Mouse (Mus musculus): Measurements from ENCODE around the gene Olfr469.
A peak's percentile ranks its signal among the peaks of the same experiment; 100 is the strongest.
"Not testable (repeated sequence)": the region's sequence is repeated elsewhere in the genome, so short reads cannot be mapped to it uniquely, and the experiment has no call there.

The Olfr469 gene

GRCm38 (mm10) chr7:107825441-107825840 is at the start of gene Olfr469:
Olfr469 (minus strand) TSS chr7:107825541.
- not testable (repeated sequence) for DNase-seq (ENCODE audit: low read depth)

DNA sequence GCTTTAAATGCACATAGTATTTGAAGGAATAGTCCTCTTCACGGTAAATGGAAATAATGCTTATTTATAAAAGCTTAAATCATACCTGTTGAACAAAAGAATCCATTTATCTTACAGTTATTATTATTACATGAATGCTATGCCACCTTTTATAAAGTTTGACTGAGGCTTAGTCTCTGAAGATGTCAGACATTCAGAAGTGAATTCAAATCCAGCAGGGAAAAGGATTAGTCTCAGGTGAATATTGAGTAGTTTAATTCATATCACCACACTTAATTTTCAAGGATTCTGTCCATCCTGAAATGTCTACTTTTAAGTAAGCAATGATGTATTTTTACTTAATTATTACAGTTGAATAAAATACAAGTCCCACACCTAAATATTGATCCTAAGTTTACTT is 22.0 kb upstream of the Olfr469 start, which contains the start of gene Olfr470:
Gene Olfr470, minus strand, starts transcription at position 101 of the 400 bp plus-strand sequence.
- not testable (repeated sequence) for DNase-seq (ENCODE audit: low read depth)

GRCm38 (mm10) chr7:107841719-107842118 is 16.4 kb upstream of the Olfr469 start:
- no peak for DNase-seq (ENCODE audit: low read depth)

DNA sequence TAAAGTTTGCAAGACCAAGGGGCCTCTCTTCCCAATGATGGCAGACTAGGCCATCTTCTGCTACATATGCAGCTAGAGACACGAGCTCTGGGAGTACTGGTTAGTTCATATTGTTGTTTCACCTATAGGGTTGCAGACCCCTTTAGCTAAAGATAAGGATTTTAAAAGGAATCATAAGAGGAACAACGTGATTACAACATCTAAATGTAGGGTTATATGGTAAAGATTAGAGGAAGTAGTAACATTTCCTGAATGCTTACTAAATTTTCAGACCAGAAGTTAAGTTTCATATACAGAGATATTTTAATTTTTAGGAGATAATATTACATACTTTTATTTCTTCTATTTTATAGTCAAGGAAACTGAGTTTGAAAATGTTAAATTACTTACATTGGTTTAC is 1.5 kb downstream of the Olfr469 start:
- not testable (repeated sequence) for DNase-seq (ENCODE audit: low read depth)

GRCm38 (mm10) chr7:107819442-107819841 is 5.9 kb downstream of the Olfr469 start:
- DNase-seq (ENCODE audit: low read depth), result no peak

DNA sequence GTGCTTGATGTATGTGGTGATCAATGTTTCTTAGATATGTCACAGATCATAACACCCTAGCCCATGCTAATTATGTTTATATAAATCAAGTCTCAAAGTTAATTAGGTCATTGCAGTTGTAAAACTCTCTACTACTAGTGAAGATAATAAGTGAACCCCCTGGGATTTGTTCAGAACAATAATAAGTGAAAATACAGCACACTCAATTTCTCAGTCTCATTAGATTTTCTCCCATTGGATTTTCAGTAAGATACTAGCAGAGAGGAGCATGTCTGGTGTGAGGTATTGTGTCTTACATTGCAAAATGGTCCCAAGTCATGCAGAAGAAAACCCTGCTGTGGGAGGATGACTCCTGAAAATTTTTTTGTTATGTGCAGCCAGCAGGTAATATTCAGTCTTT is 13.4 kb downstream of the Olfr469 start, which contains the start of gene Olfr467:
Gene Olfr467, plus strand, starts transcription at position 301 of the 400 bp plus-strand sequence.
- DNase-seq (ENCODE audit: low read depth), result no peak

- no peak for DNase-seq (ENCODE audit: low read depth)
Observed at GRCm38 (mm10) chr7:107802138-107802537, 23.2 kb downstream of the Olfr469 start.

GRCm38 (mm10) chr7:107801108-107801507 is 24.2 kb downstream of the Olfr469 start, which contains the start of gene Ovch2:
Ovch2 (minus strand) TSS chr7:107801208.
- no peak for DNase-seq (ENCODE audit: low read depth)

GRCm38 (mm10) chr7:107796500-107796899 is 28.8 kb downstream of the Olfr469 start:
- DNase-seq (ENCODE audit: low read depth), result no peak

DNA sequence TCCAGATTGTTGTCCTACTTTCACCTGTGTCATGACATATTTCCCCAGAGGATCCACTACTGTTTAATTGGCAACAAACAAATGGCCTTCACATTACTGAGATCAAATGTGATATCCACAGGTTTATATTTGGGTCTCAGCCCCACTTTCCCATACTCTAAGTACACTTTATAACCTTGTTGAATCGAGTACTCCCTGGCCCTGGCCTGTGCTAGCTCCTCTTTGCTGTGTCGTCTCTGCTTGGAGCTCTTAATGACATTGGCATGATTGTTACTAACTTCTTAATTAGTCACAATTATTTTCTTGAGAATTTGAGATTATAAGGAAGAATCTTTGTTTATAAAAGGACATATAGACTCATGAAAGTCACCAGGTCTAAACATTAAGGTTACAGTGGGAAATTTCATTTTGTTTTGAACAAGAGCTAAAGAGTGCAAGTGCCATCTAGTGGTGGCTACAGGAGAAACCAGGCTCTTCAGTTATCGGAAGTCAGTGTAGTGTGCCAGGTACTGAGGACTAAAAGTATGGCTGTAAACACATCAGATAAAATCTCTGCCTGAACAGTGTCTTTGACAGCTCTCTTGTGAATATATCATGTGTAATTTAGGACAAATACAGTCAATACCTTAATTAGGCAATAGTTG is 37.2 kb downstream of the Olfr469 start:
- DNase-seq (ENCODE audit: low read depth), result peak; percentile 6

GRCm38 (mm10) chr7:107779611-107780010 is 45.7 kb downstream of the Olfr469 start:
- DNase-seq (ENCODE audit: low read depth), result peak; percentile 4

DNA sequence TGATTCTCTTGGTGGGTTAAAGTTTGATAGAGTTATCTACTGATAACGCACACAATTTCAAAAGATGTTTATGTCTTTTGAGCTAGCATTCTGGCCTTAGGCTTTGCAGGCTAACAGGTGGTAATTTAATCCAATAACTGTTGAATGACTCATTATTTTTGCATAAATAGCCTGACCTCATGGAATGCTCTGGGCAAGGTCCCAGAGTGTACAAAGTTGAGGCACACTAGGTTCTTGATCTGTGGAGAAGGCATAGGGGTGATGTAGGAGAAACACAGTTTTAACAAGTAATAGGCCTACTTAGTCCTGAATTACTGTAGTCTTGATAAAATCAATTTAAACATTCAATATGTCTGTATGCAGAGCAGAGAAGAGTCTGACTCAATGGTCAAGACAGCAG is 47.1 kb downstream of the Olfr469 start:
- no peak for DNase-seq (ENCODE audit: low read depth)

DNA sequence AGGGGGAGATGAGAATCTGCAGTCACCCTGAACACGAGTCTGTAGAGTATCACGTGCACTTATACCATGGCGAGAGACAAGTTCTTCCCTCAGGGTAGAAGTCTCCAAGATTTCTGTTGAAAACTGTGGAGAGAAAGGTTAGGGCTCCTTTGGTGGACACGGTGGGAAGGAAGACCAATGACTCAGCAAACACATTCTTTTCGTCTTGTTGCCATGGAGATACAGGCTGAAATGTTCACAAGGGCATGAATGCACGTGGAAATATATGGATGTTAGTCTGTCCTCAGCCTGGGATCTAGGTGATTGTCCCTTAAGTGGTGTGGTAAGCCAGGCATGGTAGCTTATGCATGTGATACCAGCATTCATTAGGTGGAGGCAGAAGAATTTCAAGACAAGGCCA is 54.5 kb downstream of the Olfr469 start:
- DNase-seq (ENCODE audit: low read depth), result no peak

All from fibroblast of lung, adult 2 months (primary cell).